Mouse (Mus musculus): Measurements from ENCODE around the gene Esam.

Gene Esam

DNA sequence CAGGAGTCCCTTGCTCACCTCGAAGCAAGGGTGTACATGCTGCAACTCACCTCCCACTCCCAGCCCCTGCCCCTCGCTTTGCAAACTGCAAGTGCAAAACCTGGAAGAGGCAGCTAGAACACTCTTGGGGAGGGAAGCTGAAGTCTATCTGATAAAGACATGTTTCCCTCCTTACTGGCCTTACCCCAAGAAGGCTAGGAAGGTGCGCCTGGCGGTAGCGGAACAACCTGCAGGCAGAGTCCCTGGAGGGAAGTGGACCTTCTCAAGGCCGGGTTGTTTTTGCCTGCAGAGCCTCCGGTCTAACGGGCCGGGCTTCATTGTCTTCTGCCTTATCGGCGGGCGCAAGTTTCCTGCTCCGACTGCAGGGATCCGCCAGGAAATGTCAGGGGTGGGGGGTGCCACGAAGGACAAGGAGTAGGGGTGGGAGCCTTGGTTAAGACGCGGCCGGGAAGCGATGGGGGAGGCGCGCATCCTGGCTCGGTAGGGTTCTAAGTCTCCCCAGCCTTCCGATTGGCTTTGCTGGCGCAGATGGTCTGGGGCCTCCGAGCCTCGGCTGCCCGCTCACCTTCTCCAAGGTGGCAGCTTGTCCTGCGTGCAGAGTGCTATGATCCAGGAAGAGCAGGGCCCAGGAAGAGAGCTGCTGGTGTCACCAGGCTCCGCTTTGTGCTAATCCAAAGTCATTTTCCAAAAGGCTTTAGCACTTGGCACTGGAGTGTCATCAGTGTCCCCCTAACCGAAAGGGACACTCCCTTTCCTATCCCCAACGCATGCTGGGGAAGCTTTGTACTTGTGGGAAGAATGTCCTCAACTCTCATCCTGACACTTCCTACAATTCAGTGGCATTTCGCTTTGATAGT, 2.4 kb downstream of the Esam start:
- DNase-seq (ENCODE audit: low spot score in 2 of 2) = peak in 1 of 2 experiments; percentile 50

DNA sequence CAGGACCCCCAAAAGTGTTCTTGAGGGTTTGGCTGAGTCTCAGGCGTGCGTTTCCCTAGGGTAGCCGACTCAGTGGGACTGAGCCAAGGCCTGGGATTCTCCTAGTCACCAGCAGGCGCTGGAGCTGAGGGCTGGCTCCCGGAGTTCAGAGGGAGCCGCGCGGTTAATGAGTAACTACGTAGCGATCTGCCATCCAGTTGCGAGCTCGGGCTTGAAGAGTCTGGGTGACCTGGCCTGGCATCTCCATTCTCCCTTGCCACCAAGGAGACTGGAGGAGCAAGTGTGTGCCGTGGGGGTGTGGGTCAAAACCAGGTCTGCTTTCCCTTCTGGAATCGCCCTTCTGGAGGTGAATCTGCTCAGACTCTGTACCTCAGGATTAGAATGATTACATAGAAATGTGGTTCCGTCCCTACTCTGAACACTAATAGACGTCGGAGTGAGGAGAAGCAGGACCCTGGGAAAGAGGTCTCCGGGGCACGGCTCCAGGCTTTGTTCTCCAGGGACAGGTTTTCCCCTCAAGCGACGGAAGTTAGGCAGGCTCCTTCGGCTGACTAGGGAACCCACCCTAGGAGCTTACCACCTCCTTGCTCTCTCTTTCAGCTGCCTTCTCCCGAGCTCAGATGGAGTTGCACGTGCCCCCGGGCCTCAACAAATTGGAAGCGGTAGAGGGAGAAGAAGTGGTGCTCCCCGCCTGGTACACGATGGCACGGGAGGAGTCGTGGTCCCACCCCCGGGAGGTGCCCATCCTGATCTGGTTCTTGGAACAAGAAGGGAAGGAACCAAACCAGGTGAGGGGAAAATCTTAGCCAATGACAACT, 3.2 kb downstream of the Esam start:
- DNase-seq (ENCODE audit: low spot score in 2 of 2) = no peak

DNA sequence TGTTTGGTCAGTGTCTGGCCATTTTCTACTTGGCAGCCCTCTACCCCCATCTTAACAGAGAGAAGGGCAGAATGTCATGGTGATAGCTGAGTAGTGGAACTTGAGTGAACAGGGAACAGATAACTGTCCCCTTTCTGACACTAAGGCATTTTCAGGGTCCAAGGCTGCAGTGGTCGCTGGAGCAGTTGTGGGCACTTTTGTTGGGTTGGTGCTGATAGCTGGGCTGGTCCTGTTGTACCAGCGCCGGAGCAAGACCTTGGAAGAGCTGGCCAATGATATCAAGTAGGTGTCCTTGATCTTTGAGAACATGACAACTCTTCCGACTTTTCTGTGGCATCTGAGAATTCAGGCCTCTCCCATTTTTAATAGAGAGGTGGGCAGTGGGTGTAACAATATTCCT, 9.0 kb downstream of the Esam start:
- DNase-seq (ENCODE audit: low spot score in 2 of 2) = no peak

DNA sequence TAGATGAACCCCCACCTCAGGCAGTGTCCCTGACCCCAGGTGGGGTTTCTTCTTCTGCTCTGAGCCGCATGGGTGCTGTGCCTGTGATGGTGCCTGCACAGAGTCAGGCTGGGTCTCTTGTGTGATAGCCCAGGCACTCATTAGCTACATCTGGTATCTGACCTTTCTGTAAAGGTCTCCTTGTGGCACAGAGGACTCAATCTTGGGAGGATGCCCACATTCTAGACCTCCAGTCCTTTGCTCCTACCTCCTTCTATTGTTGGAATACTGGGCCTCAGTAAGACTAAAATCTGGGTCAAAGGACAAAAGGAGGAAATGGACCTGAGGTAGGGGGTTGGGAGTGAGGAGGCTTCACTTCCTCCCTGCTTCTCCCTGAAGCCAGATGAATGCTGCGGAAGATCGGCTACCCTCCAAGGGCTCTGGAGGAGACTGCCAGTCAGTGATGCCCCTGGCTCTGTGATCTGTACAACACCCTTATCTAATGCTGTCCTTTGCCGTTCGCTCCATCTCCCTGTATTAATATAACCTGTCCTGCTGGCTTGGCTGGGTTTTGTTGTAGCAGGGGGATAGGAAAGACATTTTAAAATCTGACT, 9.9 kb downstream of the Esam start:
- no peak for DNase-seq (ENCODE audit: low spot score in 2 of 2)

DNA sequence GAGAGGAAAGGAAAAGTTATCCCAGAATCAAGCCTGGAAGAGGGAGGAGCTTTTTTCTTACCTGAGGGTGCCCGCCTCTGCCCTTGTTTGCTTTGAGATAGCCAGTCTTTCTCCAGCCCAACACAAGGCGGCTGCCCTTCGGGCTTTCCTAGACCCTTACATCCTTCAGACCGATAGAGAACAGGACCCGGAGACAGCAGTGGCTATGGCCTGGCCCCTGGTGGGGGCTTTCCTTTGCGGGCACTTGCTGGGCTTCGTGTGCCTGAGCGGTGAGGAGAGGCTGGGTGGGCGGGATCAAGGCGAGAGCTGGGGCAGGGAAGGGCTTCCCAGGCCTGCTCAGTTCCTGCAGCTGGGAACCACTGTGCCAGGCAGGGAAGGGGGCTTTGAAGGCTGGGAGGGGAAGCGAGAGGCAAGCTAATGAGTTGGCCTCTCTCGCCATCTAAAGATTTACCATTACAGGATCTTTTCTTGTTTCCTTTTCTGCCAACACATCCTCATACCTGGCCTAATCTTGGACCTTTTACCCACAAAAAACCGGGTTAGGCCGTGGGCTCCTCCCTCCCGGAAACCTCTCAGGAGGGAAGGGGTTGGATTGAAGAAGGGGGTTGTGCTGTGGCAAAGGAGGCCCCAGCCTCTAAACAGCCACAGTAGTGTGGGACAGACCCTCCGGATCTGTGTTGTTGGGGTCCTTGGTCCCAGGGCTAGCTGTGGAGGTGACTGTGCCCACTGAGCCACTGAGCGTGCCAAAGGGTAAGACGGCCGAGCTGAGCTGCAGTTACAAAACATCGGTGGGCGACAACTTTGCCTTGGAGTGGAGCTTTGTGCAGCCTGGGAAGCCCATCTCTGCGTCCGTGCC, 11.5 kb downstream of the Esam start, which contains the start of gene Vsig2:
Vsig2 (plus strand) TSS at position 86 of the 856 bp plus-strand sequence.
- DNase-seq (ENCODE audit: low spot score in 2 of 2) = no peak

DNA sequence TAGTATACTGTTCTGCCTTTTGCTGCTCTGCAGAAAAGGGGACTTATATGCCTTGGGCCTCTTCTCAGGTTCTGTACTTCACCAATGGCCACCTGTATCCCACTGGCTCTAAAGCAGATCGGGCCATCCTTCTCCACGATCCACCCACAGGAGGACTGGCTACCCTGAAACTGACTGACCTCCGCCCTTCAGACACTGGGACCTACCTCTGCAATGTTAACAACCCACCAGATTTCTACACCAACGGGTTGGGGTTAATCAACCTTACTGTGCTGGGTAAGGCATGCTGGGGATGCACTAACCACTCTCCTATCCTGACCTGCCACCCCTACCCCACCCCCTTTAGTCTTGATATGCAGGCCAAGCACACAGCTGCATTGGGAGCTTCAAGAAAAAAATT, 12.3 kb downstream of the Esam start:
- DNase-seq (ENCODE audit: low spot score in 2 of 2) = no peak

DNA sequence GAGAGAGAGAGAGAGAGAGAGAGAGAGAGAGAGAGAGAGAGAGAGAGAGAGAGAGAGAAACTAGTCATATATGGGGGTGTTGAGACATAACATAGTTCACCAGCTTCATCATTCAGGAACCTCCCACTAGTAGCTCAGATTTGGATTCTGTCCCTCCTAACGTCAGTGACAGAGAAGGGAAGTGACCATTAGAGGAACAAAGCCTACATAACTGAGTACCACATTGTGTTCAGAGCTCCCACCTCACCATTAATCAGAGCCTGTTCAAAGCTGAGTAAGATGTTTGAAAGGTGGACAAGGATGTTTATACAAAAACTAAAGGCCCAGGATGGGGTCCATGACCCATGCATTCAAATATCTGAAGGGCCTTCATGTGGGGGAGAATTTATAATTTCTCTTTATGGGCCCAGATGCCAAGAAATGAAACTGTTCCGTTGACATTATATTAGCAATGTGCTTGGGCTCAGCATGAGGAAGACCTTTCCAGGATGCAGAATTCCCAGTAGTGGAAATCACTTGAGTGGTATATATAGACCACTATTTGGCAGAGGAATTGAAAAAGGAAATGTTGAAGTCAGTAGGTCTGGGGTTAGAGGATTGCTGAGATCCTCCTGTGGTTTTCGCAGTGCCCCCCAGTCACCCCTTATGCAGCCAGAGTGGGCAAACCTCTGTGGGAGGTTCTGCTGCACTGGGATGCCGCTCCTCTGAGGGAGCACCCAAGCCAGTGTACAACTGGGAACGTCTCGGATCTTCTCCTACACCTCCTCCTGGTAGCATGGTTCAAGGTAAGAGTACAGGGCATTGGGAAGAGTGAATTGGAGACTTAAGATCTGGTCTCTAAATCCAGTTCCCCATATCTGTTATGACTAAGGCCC, 13.1 kb downstream of the Esam start:
- DNase-seq (ENCODE audit: low spot score in 2 of 2) = no peak

DNA sequence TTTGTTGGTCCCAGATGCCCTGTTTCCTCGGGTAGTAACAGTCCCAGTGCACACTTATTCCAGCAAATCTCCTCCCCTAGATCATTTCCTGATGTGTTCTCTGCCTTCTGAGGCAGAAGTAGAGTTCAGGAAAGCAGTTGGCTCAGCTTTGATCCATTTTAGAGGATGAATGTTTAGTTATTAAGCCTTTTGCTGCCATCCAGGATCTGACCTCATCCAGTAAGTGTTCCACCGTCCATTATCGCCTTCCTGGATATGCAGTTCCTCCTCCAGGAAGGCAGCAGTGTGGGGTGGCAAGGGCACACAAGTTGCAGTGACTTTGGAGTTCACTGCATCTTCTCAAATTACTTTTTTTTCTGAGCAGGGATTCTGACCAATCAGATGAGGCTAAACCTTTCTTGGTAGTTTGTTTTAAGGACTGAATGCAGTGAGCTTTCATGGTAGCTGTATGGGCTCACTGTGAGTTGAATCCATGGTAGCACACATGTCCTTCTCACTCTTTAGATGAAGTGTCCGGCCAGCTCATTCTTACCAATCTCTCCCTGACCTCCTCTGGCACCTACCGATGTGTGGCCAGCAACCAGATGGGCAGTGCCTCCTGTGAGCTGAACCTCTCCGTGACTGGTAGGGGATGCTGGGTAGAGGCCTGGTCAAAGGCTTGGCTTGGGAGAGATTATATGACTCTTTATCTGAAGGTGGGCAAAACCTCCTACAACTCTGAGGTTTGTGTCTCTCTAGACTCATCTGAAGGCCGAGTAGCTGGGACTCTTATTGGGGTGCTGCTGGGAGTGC, 14.2 kb downstream of the Esam start:
- no peak for DNase-seq (ENCODE audit: low spot score in 2 of 2)

DNA sequence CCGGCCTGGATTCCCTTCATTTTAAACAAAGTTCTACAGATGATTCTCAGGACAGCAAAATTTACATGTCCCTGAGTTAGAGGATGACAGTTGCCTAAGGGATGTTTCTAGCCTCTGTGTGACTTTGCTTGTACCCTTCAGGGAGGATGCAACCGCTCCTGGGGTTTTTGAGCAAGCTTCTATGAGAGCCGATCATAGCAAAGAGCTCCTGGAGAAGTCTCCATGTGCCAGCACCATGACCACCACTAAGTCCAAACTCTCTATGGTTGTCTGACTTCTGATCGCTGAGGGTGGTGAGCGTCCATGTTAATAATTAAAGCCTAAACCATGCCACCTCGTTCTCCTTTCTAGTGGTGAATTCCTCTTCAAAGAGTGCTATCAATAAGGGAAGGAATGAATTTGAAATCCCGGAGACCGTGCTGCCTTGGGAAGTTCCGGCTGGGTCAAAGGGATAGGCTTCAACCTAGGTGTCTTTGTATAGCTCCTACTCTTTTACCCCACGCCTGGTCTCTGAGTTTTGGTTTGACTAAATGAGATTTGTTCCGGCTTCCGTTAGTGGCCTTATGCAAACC, 16.1 kb downstream of the Esam start:
- DNase-seq (ENCODE audit: low spot score in 2 of 2) = no peak

DNA sequence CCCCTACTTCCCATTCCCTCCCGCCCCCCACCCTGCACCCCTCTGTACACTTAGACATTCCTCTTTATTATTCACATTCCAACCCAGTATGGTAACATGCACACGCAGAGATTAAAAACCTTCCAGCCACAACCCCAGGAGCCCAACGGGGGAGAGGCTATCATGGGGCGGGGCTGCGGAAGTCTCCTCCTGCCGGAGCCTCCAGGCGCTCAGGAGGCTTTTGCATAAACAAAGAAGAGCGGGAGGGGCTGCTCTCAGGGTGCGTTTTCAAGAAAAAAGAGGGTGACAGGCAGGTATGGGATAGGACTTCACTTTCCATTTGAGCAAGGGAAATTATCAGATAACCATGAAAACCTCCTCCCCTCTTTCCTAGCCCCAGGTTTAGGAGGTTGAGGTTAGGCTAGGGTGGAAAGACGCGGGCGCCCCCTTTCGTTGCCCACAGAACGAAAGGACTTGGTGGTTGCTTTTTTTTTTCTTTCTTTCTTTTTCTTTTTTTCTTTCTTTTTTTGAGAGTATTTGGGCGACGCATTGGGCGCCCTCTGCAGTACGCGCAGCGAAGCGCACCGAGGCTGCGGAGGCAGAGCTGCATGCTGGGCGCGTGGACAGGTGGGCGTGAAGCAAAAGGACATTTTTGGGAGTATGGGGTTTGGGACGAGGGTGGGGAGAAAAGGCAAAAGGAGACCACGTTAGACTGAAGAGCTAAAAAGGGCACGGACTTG, 16.7 kb downstream of the Esam start:
- peak; percentile 23 to 67 for DNase-seq (ENCODE audit: low spot score in 2 of 2)

DNA sequence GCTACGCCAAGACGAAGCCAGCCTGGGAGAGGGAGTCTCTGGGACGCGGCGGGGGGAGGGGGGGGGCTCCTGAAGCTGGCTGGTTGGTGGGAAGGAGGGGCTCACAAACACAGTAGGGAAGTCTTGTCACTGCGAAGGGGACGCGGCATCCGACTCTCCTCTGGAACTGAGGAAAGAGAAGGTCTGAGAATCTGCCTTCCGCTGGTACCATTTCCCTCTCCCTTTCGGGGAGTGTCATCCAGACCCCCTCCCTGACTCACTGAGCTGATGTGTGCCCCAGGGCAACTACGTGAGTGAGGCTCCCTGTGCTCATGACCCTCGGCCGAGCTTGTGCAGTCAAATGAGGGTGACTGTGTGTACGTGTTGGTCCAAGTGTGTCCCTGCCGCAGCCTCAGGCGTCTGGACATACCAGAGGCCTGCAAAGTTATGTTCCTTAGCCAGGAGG, 17.3 kb downstream of the Esam start:
- no peak for DNase-seq (ENCODE audit: low spot score in 2 of 2)

DNA sequence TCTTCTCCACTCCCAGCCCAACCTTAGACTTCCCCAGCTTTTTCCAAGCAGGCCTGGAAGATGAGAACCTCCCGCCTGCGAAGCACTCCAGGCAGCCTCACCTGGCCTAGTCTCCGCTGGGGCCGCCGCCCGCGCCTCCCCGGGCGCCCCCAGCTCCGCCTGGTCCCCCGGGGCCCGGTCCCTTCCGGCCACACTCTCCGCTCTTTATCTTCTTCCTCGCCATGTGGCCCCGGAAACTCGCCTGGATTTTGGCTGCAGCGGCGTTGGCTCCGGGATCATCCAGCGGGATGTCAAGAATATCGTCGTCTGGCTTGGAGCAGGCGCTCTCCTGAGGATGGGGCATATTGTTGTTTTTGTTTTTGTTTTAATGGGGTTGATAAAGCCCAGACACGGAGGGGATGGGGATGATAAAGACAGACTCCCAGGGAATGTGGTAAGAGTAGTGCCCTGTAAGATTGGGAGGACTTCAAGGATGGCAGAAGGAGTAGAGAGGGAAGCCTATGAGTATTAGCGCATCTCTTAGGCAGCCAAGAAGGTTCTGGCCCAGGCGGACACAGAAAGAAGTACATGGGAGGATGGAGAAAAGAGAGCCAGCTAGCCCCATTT, 18.1 kb downstream of the Esam start:
- DNase-seq (ENCODE audit: low spot score in 2 of 2) = no peak

DNA sequence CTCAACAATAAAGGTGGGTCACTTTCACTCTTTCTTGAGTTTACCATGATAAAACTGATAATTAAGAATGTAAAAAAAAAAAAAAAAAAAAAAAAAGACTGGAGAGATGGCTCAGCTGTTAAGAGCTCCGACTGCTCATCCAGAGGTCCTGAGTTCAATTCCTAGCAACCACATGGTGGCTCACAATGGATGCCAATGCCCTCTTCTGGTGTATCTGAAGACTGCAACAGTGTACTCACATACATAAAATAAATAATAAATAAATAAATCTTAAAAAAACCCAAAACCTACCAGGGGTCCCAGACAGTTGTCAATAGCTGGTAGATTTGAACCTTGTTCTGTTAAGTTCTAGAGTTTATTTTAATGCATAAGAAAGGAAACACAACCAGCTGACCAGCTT, 19.0 kb downstream of the Esam start:
- no peak for DNase-seq (ENCODE audit: low spot score in 2 of 2)

DNA sequence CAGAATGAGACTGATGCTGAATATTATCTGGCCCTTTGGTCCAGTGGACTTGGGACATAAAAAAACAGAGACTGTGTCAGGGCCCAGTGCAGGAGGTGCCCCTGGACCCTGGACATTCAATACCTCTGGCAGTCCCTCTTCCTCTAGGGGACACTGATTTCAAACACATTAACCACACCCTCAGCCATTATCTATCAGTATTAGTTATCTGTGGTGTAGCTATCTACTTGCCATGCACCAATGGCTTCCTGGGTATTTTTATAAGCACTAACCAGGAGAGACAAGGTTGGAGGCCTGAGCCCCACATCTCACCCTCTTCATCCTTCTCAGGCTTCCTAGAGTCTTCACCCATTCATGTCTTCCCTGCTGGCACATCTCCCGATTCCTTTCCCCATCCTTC, 22.6 kb downstream of the Esam start:
- DNase-seq (ENCODE audit: low spot score in 2 of 2) = no peak

DNA sequence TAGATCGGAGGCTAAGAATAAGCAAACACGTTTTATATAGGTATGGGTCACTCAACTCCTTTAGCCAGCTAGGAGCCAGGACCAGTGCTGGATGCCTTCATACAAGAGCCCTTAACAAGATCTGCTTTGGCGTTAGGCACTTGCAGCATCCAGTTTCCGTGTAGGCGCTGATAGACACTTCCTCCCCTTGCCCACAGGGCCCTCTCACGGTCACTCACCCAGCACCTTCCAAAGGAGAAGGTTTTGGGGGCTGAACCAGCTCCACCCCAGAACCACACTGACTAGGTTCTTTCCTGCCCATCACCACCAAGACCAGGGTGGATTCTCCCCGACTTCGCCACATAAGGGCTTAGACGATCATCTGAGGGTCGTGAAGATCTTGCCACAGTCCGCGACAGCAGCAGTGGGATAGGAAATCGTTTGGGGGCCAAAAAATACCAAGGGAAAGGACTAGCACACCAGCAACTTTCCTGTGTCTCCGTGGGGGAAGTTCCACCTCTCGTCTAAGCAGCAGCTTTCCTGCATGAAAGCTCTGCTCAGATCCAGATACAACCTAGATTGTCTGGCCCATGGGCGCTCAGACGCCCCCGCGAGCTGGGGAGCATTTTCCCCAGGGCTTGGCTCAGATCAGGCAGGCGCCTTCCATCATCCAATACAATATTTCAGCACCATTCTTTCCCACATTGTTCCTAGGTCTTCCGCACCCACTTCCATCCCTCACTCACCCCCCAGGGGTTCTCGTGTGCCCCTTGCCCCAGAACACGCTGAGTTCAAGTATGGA, 24.1 kb downstream of the Esam start:
- no peak for DNase-seq (ENCODE audit: low spot score in 2 of 2)

DNA sequence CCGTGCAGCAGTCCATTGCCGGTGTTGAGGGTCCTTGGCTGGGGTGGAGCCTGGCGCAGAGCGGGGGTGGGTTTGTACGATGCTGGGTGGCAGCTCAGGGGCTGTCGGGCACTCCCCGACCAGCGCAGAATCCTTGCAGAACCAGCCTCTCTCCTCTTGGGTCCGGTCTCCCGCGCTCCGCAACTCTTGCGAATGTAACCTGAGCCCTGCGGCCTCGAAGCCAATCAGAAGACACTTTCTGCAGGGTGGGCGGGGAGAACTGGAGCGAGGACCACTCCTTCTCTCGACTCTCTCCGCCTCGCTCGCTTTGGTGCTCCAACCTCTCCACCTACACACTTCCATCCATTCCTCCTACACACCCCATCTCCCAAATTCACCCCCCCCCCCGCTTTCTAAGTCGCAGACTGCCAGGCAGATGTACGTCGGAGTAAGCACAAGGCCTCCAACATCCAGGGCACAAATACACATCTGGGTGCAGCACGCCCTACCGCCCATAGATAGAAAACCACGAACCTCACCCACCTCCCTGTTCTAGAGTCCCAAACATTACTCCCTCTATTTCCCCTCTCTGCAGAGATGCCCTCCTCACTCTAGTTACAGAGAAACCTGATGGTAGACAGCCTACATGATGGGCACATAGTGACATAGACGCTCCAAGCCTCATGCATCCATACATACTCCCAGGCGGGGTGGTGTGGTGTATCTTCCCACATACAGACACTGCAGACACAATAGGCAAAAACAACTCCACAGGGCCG, 24.8 kb downstream of the Esam start, which contains the start of gene Nrgn:
Nrgn (minus strand) TSS at position 369 of the 758 bp plus-strand sequence.
- peak in 1 of 2 experiments; percentile 76 for DNase-seq (ENCODE audit: low spot score in 2 of 2)

DNA sequence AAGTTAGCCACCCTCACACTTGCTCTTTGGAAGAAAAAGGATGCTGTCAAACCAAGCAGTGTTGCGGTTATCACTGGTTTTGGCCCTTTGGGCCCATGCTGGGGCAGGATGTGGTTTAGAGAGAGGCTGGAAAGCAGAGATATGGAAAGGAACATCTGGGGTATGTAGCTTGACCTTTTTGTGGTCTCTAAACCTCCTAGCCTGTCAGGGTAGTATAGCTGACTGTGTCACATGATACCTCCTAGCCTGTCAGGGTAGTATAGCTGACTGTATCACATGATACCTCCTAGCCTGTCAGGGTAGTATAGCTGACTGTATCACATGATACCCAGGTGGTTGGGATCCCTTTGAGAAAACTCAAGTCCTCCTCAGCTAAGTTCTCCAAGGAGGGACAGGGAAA, 26.4 kb downstream of the Esam start:
- DNase-seq (ENCODE audit: low spot score in 2 of 2) = no peak

Data from spleen, postnatal 10 days (tissue).